Mouse (Mus musculus) Patski (cell line): ENCODE measurements around the gene Cep135. TPM values are rescaled to one million over a fixed set of nuclear protein-coding genes. Genes with fewer than 3 reads are reported as not detected.

Experiments used
- ATAC-seq: fragments of 100-300 bp; one replicate; pipeline ENCODE4 v1.8.0; 2021
- CTCF ChIA-PET: fragments of 350-600 bp; sonication (Branson Sonifier 250); formaldehyde crosslinking; loops from one replicate; lab custom pipeline; 2022; ENCODE audit warnings: inconsistent platforms; lab: Charles Lee
- POLR2A ChIA-PET: fragments of 350-600 bp; sonication (Branson Sonifier 250); formaldehyde crosslinking; loops from one replicate; lab custom pipeline; 2022; ENCODE audit warnings: antibody characterized with exemption, inconsistent platforms; lab: Charles Lee
- DNase-seq: peaks from one replicate; pipeline ENCODE4 v3.0.0-alpha.2; 2011; ENCODE audit warnings: low read depth, low spot score
- H3K27me3 ChIP-seq: fragments of 371-371 bp; one replicate; pipeline ENCODE4 v1.5.1; 2021
- CTCF ChIP-seq: fragments of 100-300 bp; IDR thresholded peaks from one replicate; pipeline ENCODE4 v1.5.1; 2021
- in situ Hi-C: fragments of 300-500 bp; cut with MboI; formaldehyde crosslinking; loops from 3 replicates; pipeline ENCODE4 v1.11.1; 2018; ENCODE audit warnings: low pct_unique_long_range_greater_than_20kb, mixed read lengths
- polyA plus RNA-seq: library from polyadenylated mRNA; unstranded; gene quantifications from one replicate; pipeline ENCODE4 v1.2.3, GENCODE M21; 2021

Cep135 gene
- polyA plus RNA-seq, 1 experiment from 2014 or later: 10.1 TPM

DNA sequence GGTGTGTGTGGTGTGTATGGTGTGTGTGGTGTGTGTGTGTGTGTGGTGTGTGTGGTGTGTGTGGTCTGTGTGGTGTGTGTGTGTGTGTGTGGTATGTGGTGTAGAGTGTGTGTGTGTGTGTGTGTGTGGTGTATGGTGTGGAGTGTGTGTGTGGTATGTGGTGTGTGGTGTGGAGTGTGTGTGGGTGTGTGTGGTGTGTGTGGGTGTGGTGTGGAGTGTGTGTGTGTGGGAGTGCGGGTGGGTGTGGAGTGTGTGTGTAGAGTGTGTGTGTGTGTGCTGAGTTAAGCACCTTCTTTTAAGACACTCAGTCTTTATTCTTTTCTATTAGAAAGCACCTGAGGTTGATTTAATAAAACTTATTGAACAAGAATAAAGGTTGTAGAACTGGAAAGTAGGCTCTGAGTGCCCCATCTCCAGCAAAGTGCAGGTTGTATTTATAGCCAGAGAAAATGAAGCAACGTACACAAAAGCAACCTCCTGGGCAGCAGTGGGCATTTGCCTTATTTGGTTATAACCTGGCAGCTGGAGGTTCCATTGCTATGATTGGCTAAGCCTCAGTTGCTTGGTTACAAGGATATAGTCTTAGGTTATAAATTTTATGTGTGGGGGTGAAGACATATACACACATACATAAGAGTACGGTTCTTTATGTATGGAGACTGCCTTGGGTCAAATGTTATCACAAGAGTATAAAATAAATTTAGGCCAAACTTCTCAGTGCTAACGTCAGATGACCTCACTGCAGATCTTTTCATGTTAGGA is 93.6 kb downstream of the Cep135 start:
- ChIA-PET CTCF (no interaction called here), POLR2A (no interaction called here)
- TF ChIP-seq CTCF: no peak
- DNase-seq (no peak), ATAC-seq (no peak)
- in situ Hi-C loops: no loop called here
- H3K27me3 ChIP-seq: no peaks in the 10 kb centered on the region

DNA sequence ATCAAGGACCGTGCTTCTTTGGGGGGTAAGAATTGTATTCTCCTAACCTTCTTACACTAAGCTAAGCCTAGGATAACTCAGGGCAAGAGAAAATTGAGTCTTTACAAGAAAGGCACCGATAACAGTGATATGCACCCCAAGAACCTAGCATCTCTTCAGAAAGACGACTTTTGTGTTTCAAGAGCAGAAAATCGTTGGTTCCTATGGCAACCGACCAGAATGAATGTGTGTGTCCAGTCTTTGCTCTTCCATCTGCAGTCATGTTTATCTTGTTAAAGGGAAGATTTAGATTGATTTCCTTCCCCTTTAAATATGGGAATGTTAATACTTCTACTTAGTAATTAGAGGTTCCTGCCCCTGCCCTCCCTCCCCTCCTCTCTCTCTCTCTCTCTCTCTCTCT is 95.0 kb downstream of the Cep135 start:
- no peaks in the 10 kb centered on the region for H3K27me3 ChIP-seq
- DNase-seq (no peak), ATAC-seq (no peak)
- POLR2A ChIA-PET: interaction anchor here (0.6 kb wide), 1 partner anchor 31 kb away, joined by 3 read pairs; no protein-coding TSS in a partner anchor
- TF ChIP-seq CTCF: no peak
- CTCF ChIA-PET: no interaction called here
- in situ Hi-C loops: no loop called here

DNA sequence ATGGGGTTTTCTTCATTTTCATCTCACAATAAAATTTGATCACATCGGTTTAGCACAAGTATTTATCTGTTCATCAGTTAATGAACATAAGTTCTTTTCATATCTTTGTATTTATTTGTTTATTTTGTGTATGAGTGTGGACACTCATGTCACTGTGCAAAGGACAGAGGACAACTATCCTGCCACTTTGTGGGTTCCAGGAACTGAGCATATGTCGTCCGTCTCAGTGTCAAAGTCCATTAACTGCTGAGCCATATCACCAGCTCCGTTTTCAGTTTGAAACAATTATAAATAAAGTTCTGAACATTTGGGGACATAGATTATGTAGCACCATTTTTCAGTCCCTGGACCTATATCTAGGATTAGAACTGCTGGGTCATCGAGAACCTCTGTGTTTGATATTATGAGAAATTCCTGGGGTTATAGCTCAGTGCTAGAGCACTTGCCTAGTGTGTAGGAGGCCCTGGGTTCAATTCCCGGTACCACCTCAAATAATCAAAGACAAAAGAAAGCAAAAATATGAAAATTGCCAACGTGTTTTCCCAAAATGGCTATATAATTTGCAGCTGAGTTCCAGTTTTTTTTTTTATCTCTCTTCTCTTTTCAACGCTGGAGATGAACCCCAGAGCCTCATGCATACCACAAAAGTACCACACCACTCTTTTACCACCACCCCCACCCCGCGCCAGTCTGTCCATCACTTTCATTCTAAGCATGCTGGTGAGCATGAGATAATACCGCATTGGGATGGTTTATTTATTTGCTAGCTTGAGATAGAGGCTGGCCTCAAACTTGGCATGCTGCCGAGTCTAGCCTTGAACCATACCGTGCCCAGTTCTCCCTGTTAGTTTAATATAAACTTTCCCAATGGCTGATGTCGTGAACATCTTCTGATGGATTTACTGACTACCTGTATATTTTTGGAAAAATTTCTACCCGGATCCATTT is 96.4 kb downstream of the Cep135 start:
- CTCF ChIA-PET: interaction anchor here (1.5 kb wide), 1 partner anchor 11 kb away, joined by 5 read pairs; no protein-coding TSS in a partner anchor
- no peak for ATAC-seq
- H3K27me3 ChIP-seq: no peaks in the 10 kb centered on the region
- POLR2A ChIA-PET: no interaction called here
- no peak for TF ChIP-seq CTCF
- no peak for DNase-seq
- in situ Hi-C loops: no loop called here

DNA sequence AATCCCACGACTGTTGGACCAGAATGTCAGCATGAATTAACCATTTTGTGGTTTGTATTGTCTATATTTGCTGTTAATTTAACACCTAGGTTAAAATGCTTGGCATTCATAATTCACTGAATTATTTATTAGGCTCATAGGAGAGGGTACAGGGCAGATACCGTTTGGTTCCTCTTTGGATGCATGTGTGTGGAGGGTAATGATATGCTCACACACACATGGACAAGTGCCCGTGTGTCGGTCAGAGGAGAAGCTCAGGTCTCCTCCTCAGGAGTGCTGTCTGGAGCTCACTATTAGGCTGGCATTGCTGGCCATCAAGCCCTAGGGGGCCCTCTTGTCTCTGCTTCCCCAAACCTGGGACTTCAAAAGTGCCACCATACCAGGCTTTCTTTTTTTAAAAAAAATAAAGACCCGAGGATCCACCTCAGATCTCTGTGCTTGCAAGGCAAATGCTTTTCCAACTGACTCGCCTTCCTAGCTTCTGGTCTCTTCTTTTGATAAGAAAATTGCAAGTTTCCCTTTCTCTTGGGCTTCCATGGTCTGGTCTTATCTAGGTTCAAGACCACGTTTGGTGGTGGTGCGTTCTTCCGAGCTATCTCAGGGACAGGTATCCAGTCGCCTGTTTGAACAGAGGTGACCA is 99.6 kb downstream of the Cep135 start:
- in situ Hi-C loops: no loop called here
- TF ChIP-seq CTCF: no peak
- ATAC-seq (no peak), DNase-seq (no peak)
- ChIA-PET POLR2A (no interaction called here), CTCF (no interaction called here)
- no peaks in the 10 kb centered on the region for H3K27me3 ChIP-seq

DNA sequence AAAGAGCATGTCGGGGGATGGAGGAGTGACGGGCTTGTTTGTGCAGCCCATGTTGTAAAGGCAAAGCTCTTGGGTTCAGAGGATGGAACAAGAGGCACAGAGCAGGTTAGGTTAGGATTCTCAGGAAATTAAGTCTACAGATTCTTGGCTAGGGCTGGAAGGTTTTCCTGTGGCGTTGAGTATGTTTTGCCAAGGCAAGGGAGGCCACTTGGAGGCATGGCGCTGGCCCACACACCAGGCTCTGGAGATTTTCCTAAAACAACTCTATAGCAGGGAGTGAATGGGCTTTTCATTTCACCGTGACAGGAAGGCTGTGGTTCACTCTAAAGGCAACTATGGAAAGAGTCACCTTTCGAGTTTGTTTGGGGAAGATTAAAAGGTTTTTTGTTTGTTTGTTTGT is 100.1 kb downstream of the Cep135 start:
- H3K27me3 ChIP-seq: no peaks in the 10 kb centered on the region
- ChIA-PET POLR2A (no interaction called here), CTCF (no interaction called here)
- in situ Hi-C loops: no loop called here
- DNase-seq (no peak), ATAC-seq (no peak)
- TF ChIP-seq CTCF: no peak

DNA sequence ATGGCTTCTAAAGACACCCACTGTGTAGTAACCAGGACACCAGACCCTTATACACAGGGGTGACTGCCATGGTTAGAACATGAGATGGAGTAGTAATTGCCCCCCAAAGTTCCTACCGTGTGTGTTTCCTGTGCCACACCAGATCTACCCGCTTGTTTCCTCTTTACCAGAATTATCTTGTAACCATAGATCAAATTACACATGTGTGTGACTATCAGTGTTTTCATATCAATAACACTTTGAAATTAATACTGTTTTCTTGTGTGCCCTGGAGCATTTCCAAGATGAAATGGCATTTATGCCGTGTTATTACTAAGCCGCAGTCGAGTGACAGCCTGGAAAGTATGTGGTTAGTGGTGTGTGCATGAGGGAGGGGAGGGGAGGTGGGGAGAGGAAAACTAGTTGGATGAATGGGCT is 101.7 kb downstream of the Cep135 start:
- TF ChIP-seq CTCF: no peak
- ChIA-PET CTCF (no interaction called here), POLR2A (no interaction called here)
- ATAC-seq (no peak), DNase-seq (no peak)
- in situ Hi-C loops: no loop called here
- no peaks in the 10 kb centered on the region for H3K27me3 ChIP-seq

DNA sequence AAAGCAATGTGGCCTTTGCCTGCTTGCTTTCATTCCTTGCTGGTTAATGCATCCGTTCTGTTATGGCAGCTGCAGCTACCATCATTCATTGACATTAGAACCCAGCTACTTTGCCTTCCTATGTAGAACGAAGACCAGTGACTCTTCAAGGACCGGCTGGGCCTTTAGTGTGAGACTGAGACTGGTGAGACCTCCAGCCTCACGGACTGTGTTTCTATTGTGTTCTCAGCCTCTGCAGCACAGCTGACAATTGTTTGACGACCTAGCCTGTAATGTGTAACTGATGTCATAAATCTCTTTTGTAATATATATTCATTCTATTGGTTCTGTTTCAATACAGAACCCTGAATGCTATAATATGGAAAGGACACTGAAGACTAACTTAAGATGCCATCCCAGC is 102.8 kb downstream of the Cep135 start:
- ATAC-seq (no peak), DNase-seq (no peak)
- in situ Hi-C loops: no loop called here
- H3K27me3 ChIP-seq: no peaks in the 10 kb centered on the region
- no peak for TF ChIP-seq CTCF
- ChIA-PET CTCF (no interaction called here), POLR2A (interaction anchor here (1.4 kb wide), 1 partner anchor 84 kb away, joined by 3 read pairs; no protein-coding TSS in a partner anchor)

DNA sequence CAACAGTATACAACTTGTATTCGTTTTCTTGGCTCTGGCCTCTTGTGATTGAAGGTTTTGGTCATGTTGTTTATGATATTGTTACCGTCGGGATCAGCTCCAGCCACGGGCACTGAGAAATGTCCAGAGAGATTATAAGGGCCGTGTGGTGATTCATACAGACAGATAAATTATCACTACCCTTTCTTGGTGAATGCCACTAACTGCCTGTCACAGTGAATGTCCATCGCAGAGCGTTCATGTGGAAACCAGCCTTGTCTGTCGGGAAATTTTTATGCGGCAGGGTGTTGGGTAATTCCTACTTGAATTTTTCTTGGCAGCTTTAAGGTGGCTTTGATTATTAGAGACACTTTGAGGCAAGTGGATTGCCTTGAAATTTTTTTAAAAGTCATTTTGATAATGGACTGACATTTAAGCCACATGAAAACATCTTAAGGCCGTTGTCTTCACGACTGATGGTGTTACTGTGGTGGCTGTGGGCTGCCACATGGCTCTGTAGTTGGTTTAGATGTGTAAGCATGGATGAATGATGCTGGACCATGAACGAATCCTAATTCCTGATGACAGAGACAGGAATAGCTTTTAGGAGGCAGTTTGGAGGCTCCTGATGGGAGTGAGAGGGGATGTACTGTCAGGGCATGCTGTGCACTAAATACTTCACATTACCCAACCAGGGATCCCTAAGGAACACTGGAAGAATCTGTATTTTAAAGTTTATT is 103.4 kb downstream of the Cep135 start:
- ATAC-seq: peak; percentile 25
- ChIA-PET POLR2A (interaction anchor here (1.4 kb wide), 1 partner anchor 83 kb away, joined by 3 read pairs; no protein-coding TSS in a partner anchor), CTCF (no interaction called here)
- in situ Hi-C loops: no loop called here
- TF ChIP-seq CTCF: no peak
- peak; percentile 41 for DNase-seq
- H3K27me3 ChIP-seq: no peaks in the 10 kb centered on the region

Other genes starting within 250 kb of the Cep135 start
- not detected for gene Nmu, start 224.9 kb upstream of the Cep135 start, polyA plus RNA-seq
- not detected for gene Gm7271, start 104.7 kb upstream of the Cep135 start, polyA plus RNA-seq
- 56.1 TPM for gene Exoc1, start 59.4 kb upstream of the Cep135 start, polyA plus RNA-seq
- gene C530008M17Rik, start 67.8 kb downstream of the Cep135 start, polyA plus RNA-seq: 1.7 TPM